Comparison of ENCODE assay signal across 8 mouse cellular contexts in the genomic region with DNA sequence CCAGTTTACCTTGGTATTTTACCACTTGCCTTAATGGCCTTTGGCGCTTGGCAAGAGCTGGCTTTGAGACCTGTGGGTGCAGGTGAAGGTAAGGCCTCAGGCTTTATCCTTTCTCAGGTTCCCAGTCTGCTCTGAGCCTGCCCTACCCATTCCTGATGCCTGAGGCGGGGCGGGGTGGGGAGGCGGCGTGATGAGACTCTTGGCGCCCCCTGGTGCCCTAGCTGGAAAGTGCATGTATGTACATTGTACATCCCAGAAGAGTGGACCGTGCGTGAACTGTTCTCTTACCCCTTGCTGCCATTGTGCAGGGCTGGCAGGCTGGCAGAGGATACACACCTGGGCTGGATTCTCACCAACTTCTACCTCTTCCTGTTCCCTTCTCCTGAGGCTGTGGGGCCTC. TPM values are rescaled to one million over a fixed set of nuclear protein-coding genes. Genes with fewer than 3 reads are reported as not detected.
A peak's percentile ranks its signal among the peaks of the same experiment; 100 is the strongest.
DNase-seq lines count a peak whose midpoint lies in the region; ATAC-seq and TF ChIP-seq lines count a peak whose summit lies in the region.

No protein-coding gene starts in this region.

- H3K9me3 ChIP-seq in CH12.LX (replicated peaks; ENCODE audit: low read length) = no peaks in the 10 kb centered on the region
- H3K9me3 ChIP-seq in embryonic facial prominence, embryonic 13.5 days = no peaks in the 10 kb centered on the region
- no peaks in the 10 kb centered on the region for H3K9me3 ChIP-seq in heart, embryonic 14.5 days (ENCODE audit: control insufficient read depth, low read length)
- H3K9me3 ChIP-seq in liver, embryonic 16.5 days (replicated peaks; ENCODE audit: control insufficient read depth, low read length) = no peaks in the 10 kb centered on the region
- no peaks in the 10 kb centered on the region for H3K9me3 ChIP-seq in neural tube, embryonic 12.5 days

- no peak for TF ChIP-seq POLR2A in CH12.LX (IDR thresholded peaks at IDR 0.05; ENCODE audit: low read depth, low read length)
- TF ChIP-seq POLR2A in thymus, adult 2 months (IDR thresholded peaks at IDR 0.05; ENCODE audit: control insufficient read depth, extremely low read depth, insufficient read depth, low read length, poor library complexity) = no peak

- 0 out of 4 replicates have a peak, but pooled peaks cover 0 to 2% of the 10 kb centered on the region in 2 experiments for H3K4me1 ChIP-seq in CH12.LX (ENCODE audit: control insufficient read depth in 1 of 2, insufficient read depth in 2 of 2)
- H3K4me1 ChIP-seq in embryonic facial prominence, embryonic 13.5 days = peaks cover 17% of the 10 kb centered on the region
- no peaks in the 10 kb centered on the region for H3K4me1 ChIP-seq in heart, embryonic 14.5 days (ENCODE audit: control insufficient read depth in 2 of 2, insufficient read depth in 2 of 2, low read length in 2 of 2)
- no peaks in the 10 kb centered on the region; the same call in 1 of the 2 replicates for H3K4me1 ChIP-seq in liver, embryonic 16.5 days (ENCODE audit: control insufficient read depth, low read depth, low read length)
- no peaks in the 10 kb centered on the region for H3K4me1 ChIP-seq in neural tube, embryonic 12.5 days
- peaks cover 3% of the 10 kb centered on the region; the same call in 1 of the 2 replicates for H3K4me1 ChIP-seq in thymus, adult 2 months (replicated peaks; ENCODE audit: control insufficient read depth, insufficient read depth, low read length)

- dilution Hi-C loops in CH12.LX (cut with MboI; ENCODE audit: extremely low pct_ligation_motif_present, extremely low pct_unique_long_range_greater_than_20kb, low sequenced_read_pairs) = no loop called here

- peaks cover 5 to 11% of the 10 kb centered on the region in 2 experiments for H3K36me3 ChIP-seq in CH12.LX (replicated peaks in 1 of 2; ENCODE audit: control insufficient read depth in 1 of 2, insufficient read depth in 1 of 2, low read length in 1 of 2)
- H3K36me3 ChIP-seq in embryonic facial prominence, embryonic 13.5 days = peaks cover 25% of the 10 kb centered on the region
- peaks cover 19% of the 10 kb centered on the region for H3K36me3 ChIP-seq in heart, embryonic 14.5 days (ENCODE audit: control insufficient read depth, insufficient read depth, low read length)
- peaks cover 10% of the 10 kb centered on the region for H3K36me3 ChIP-seq in liver, embryonic 16.5 days (ENCODE audit: control insufficient read depth, insufficient read depth)
- H3K36me3 ChIP-seq in neural tube, embryonic 12.5 days = no peaks in the 10 kb centered on the region
- H3K36me3 ChIP-seq in thymus, adult 2 months (ENCODE audit: control insufficient read depth, insufficient read depth, low read length) = no peaks in the 10 kb centered on the region

- TF ChIP-seq RAD21 in CH12.LX (IDR thresholded peaks at IDR 0.05; ENCODE audit: low read depth, low read length) = peak; percentile 60

- H3K27me3 ChIP-seq in CH12.LX (replicated peaks) = peaks cover 16% of the 10 kb centered on the region
- peaks cover 5% of the 10 kb centered on the region for H3K27me3 ChIP-seq in embryonic facial prominence, embryonic 13.5 days
- H3K27me3 ChIP-seq in heart, embryonic 14.5 days (ENCODE audit: control insufficient read depth, insufficient read depth, low read length) = no peaks in the 10 kb centered on the region
- no peaks in the 10 kb centered on the region for H3K27me3 ChIP-seq in liver, embryonic 16.5 days (ENCODE audit: control insufficient read depth, insufficient read depth, low read depth, low read length)
- H3K27me3 ChIP-seq in neural tube, embryonic 12.5 days (replicated peaks) = peaks cover 9% of the 10 kb centered on the region
- H3K27me3 ChIP-seq in thymus, adult 2 months (ENCODE audit: control insufficient read depth, insufficient read depth, low read length) = no peaks in the 10 kb centered on the region

- no peak overlapping the region for H3K27ac ChIP-seq in CH12.LX (ENCODE audit: insufficient read depth, low read depth)
- no peak overlapping the region for H3K27ac ChIP-seq in embryonic facial prominence, embryonic 13.5 days
- H3K27ac ChIP-seq in heart, embryonic 14.5 days (replicated peaks in 1 of 2; ENCODE audit: control insufficient read depth in 1 of 2, insufficient read depth in 1 of 2, low read depth in 2 of 2, low read length in 2 of 2) = no peak overlapping the region
- H3K27ac ChIP-seq in liver, embryonic 16.5 days (ENCODE audit: low read length) = no peak overlapping the region
- no peak overlapping the region for H3K27ac ChIP-seq in neural tube, embryonic 12.5 days
- no peak overlapping the region for H3K27ac ChIP-seq in thymus, adult 2 months (ENCODE audit: control insufficient read depth, insufficient read depth, low read length)

- ATAC-seq in embryonic facial prominence, embryonic 13.5 days (ENCODE audit: insufficient number of reproducible peaks, insufficient read depth, low FRiP score, low TSS enrichment, low read depth) = no peak
- peak; percentile 75; the same call in 1 of the 2 replicates for ATAC-seq in heart, embryonic 14.5 days (ENCODE audit: insufficient number of reproducible peaks, insufficient read depth, low FRiP score, low read depth)
- peak; percentile 75 for ATAC-seq in liver, embryonic 16.5 days (ENCODE audit: low read depth)
- ATAC-seq in neural tube, embryonic 12.5 days (ENCODE audit: low FRiP score, low read depth) = 0 out of 2 replicates have a peak, but pooled peaks have one; percentile 25

- peak; percentile 74 for DNase-seq in CH12.LX (ENCODE audit: extremely low read depth)
- peak; percentile 85 to 89 for DNase-seq in adrenal gland, postnatal 36 days
- peak; percentile 92 for DNase-seq in kidney, postnatal 10 days
- DNase-seq in thymus, adult 2 months = peak; percentile 80

- no peak overlapping the region for H3K4me3 ChIP-seq in CH12.LX (replicated peaks in 1 of 3; ENCODE audit: low read depth in 2 of 3, low read length in 2 of 3, poor library complexity in 1 of 3)
- no peak overlapping the region for H3K4me3 ChIP-seq in embryonic facial prominence, embryonic 13.5 days
- H3K4me3 ChIP-seq in heart, embryonic 14.5 days (ENCODE audit: control insufficient read depth in 1 of 2, insufficient read depth in 1 of 2, low read depth in 1 of 2, low read length in 2 of 2) = no peak overlapping the region
- H3K4me3 ChIP-seq in liver, embryonic 16.5 days (ENCODE audit: low read depth, low read length) = no peak overlapping the region
- no peak overlapping the region for H3K4me3 ChIP-seq in neural tube, embryonic 12.5 days
- H3K4me3 ChIP-seq in thymus, adult 2 months (ENCODE audit: control insufficient read depth, insufficient read depth, low read length) = no peak overlapping the region

- H3K4me2 ChIP-seq in CH12.LX (ENCODE audit: insufficient read depth, low read depth, poor library complexity, severe bottlenecking) = peak overlapping the region; percentile 54; the same call in 1 of the 2 replicates
- no peak overlapping the region for H3K4me2 ChIP-seq in embryonic facial prominence, embryonic 13.5 days
- H3K4me2 ChIP-seq in heart, embryonic 14.5 days (ENCODE audit: low read length) = no peak overlapping the region
- H3K4me2 ChIP-seq in liver, embryonic 16.5 days (ENCODE audit: low read depth, low read length) = no peak overlapping the region
- no peak overlapping the region for H3K4me2 ChIP-seq in neural tube, embryonic 12.5 days (replicated peaks)

- 0% methylated on average over 8 of the region's 8 CpGs for WGBS in embryonic facial prominence, embryonic 13.5 days
- WGBS in heart, embryonic 14.5 days = 3% methylated on average over 8 of the region's 8 CpGs
- 2% methylated on average over 8 of the region's 8 CpGs for WGBS in liver, embryonic 16.5 days (ENCODE audit: insufficient replicate concordance)
- 2% methylated on average over 8 of the region's 8 CpGs for WGBS in neural tube, embryonic 12.5 days
- 6% methylated on average over 8 of the region's 8 CpGs for WGBS in thymus, adult 2 months

- no peaks in the 10 kb centered on the region for H3K79me2 ChIP-seq in CH12.LX (replicated peaks; ENCODE audit: control insufficient read depth, extremely low read depth, insufficient read depth, poor library complexity, severe bottlenecking)

- TF ChIP-seq CTCF in CH12.LX (conservative IDR thresholded peaks at IDR 0.05 in 1 of 2, IDR thresholded peaks at IDR 0.05 in 1 of 2; ENCODE audit: low read depth in 2 of 2, low read length in 2 of 2) = peak; percentile 46 to 89
- TF ChIP-seq CTCF in thymus, adult 2 months (IDR thresholded peaks at IDR 0.05; ENCODE audit: borderline replicate concordance, control insufficient read depth, extremely low read depth, insufficient read depth, low read length, poor library complexity) = peak; percentile 91

- in situ Hi-C loops in CH12.LX (cut with MboI; ENCODE audit: low pct_ligation_motif_present, low pct_unique_long_range_greater_than_20kb, low sequenced_read_pairs) = no loop called here

- no peak for TF ChIP-seq EP300 in CH12.LX (IDR thresholded peaks at IDR 0.05; ENCODE audit: low read length)

- no peak overlapping the region for H3K9ac ChIP-seq in CH12.LX (ENCODE audit: insufficient read depth, low read depth)
- 0 out of 2 replicates have a peak overlapping the region, but pooled peaks have one; percentile 33 for H3K9ac ChIP-seq in embryonic facial prominence, embryonic 13.5 days
- H3K9ac ChIP-seq in heart, embryonic 14.5 days (ENCODE audit: low read length) = no peak overlapping the region
- H3K9ac ChIP-seq in liver, embryonic 16.5 days (ENCODE audit: low read depth, low read length) = no peak overlapping the region
- H3K9ac ChIP-seq in neural tube, embryonic 12.5 days = no peak overlapping the region

RNA-seq across cellular contexts. Expression of a gene that starts 16.8 kb away (rescaled TPM):
- total RNA-seq in CH12.LX (2012; rRNA removed) = 4.5 and 4.7 TPM in 2 replicates
- 2.3 and 3.5 TPM in 2 replicates for total RNA-seq in CH12.LX (2014; rRNA removed)
- 7.1 and 7.9 TPM in 2 replicates for polyA plus RNA-seq in CH12.LX (2012; ENCODE audit: insufficient read length, low read depth)
- 10 to 100 TPM in 1 of 2 experiments, 1 to 10 TPM in 1; 8.9 to 12.6 TPM for total RNA-seq in adrenal gland, postnatal 36 days (2021)
- polyA plus RNA-seq in embryonic facial prominence, embryonic 13.5 days (2015; fragmentation: Nextera tagmentation; extraction: Ambion mirVana) = 10.3 and 13.3 TPM in 2 replicates
- 0.94 and 1.4 TPM in 2 replicates for polyA plus RNA-seq in heart, embryonic 14.5 days (2014; fragmentation: Nextera tagmentation; extraction: Ambion mirVana)
- 27.0 and 29.1 TPM in 2 replicates for polyA plus RNA-seq in liver, embryonic 16.5 days (2015; fragmentation: Nextera tagmentation; extraction: Ambion mirVana)
- polyA plus RNA-seq in neural tube, embryonic 12.5 days (2016; fragmentation: Nextera tagmentation; extraction: Ambion mirVana) = 13.6 and 15.3 TPM in 2 replicates
- 99.3 and 109 TPM in 2 replicates for polyA plus RNA-seq in thymus, adult 2 months (2012; rRNA removed)

RNA-seq across cellular contexts. Expression of a gene that starts 32.0 kb away (rescaled TPM):
- 60.7 and 67.7 TPM in 2 replicates for total RNA-seq in CH12.LX (2012; rRNA removed)
- 16.1 and 19.8 TPM in 2 replicates for total RNA-seq in CH12.LX (2014; rRNA removed)
- 17.2 and 21.5 TPM in 2 replicates for polyA plus RNA-seq in CH12.LX (2012; ENCODE audit: insufficient read length, low read depth)
- 100 to 1,000 TPM; 109 to 141 TPM for total RNA-seq in adrenal gland, postnatal 36 days (2021)
- 311 and 321 TPM in 2 replicates for polyA plus RNA-seq in embryonic facial prominence, embryonic 13.5 days (2015; fragmentation: Nextera tagmentation; extraction: Ambion mirVana)
- 76.7 and 84.1 TPM in 2 replicates for polyA plus RNA-seq in heart, embryonic 14.5 days (2014; fragmentation: Nextera tagmentation; extraction: Ambion mirVana)
- polyA plus RNA-seq in liver, embryonic 16.5 days (2015; fragmentation: Nextera tagmentation; extraction: Ambion mirVana) = 123 and 131 TPM in 2 replicates
- 27.6 and 27.9 TPM in 2 replicates for polyA plus RNA-seq in neural tube, embryonic 12.5 days (2016; fragmentation: Nextera tagmentation; extraction: Ambion mirVana)
- polyA plus RNA-seq in thymus, adult 2 months (2012; rRNA removed) = 59.3 and 61.1 TPM in 2 replicates

RNA-seq across cellular contexts. Expression of a gene that starts 52.8 kb away (rescaled TPM):
- total RNA-seq in CH12.LX (2012; rRNA removed) (8.9 and 11.5 TPM in 2 replicates), CH12.LX (2014; rRNA removed) (12.9 and 13.2 TPM in 2 replicates)
- polyA plus RNA-seq in CH12.LX (2012; ENCODE audit: insufficient read length, low read depth) = 15.9 and 17.5 TPM in 2 replicates
- 10 to 100 TPM; 47.2 to 48.1 TPM for total RNA-seq in adrenal gland, postnatal 36 days (2021)
- polyA plus RNA-seq in embryonic facial prominence, embryonic 13.5 days (2015; fragmentation: Nextera tagmentation; extraction: Ambion mirVana) = 16.5 and 16.7 TPM in 2 replicates
- 12.3 and 14.3 TPM in 2 replicates for polyA plus RNA-seq in heart, embryonic 14.5 days (2014; fragmentation: Nextera tagmentation; extraction: Ambion mirVana)
- 10.0 and 11.8 TPM in 2 replicates for polyA plus RNA-seq in liver, embryonic 16.5 days (2015; fragmentation: Nextera tagmentation; extraction: Ambion mirVana)
- 24.1 and 28.0 TPM in 2 replicates for polyA plus RNA-seq in neural tube, embryonic 12.5 days (2016; fragmentation: Nextera tagmentation; extraction: Ambion mirVana)
- polyA plus RNA-seq in thymus, adult 2 months (2012; rRNA removed) = 30.8 and 32.5 TPM in 2 replicates

RNA-seq across cellular contexts. Expression of a gene that starts 54.5 kb away (rescaled TPM):
- 3.4 and 4.9 TPM in 2 replicates for total RNA-seq in CH12.LX (2012; rRNA removed)
- total RNA-seq in CH12.LX (2014; rRNA removed) = 0.86 and 1.1 TPM in 2 replicates
- 2.0 and 2.5 TPM in 2 replicates for polyA plus RNA-seq in CH12.LX (2012; ENCODE audit: insufficient read length, low read depth)
- total RNA-seq in adrenal gland, postnatal 36 days (2021) = 1 to 10 TPM; 3.1 to 4.3 TPM
- polyA plus RNA-seq in embryonic facial prominence, embryonic 13.5 days (2015; fragmentation: Nextera tagmentation; extraction: Ambion mirVana) = 32.2 and 33.4 TPM in 2 replicates
- 9.0 and 11.0 TPM in 2 replicates for polyA plus RNA-seq in heart, embryonic 14.5 days (2014; fragmentation: Nextera tagmentation; extraction: Ambion mirVana)
- polyA plus RNA-seq in liver, embryonic 16.5 days (2015; fragmentation: Nextera tagmentation; extraction: Ambion mirVana) = 0.44 and 0.53 TPM in 2 replicates
- 41.9 and 43.3 TPM in 2 replicates for polyA plus RNA-seq in neural tube, embryonic 12.5 days (2016; fragmentation: Nextera tagmentation; extraction: Ambion mirVana)
- 22.0 and 24.2 TPM in 2 replicates for polyA plus RNA-seq in thymus, adult 2 months (2012; rRNA removed)
